Mouse (Mus musculus) left cerebral cortex, adult 2 months (tissue): ENCODE measurements around the gene Gm10100. TPM values are rescaled to one million over a fixed set of nuclear protein-coding genes. Genes with fewer than 3 reads are reported as not detected.
"Not testable (repeated sequence)": the region's sequence is repeated elsewhere in the genome, so short reads cannot be mapped to it uniquely, and the experiment has no call there.

Experiments used
- DNase-seq, 2 experiments: peaks; one replicate each; pipeline ENCODE4 v3.0.0; 2021 to 2022; ENCODE audit warnings: low spot score in 2 of 2, mixed read lengths in 1 of 2; ENCODE audit errors: extremely low spot score in 1 of 2
- H3K27ac ChIP-seq: fragments of 200-600 bp; 2 replicates; pipeline ENCODE4 v1.8.1; 2022
- H3K4me3 ChIP-seq: fragments of 200-600 bp; 2 replicates; pipeline ENCODE4 v1.8.1; 2022
- CTCF ChIP-seq: fragments of 200-600 bp; IDR thresholded peaks from 2 replicates; pipeline ENCODE4 v1.8.1; 2022; ENCODE audit warnings: antibody characterized with exemption, mild to moderate bottlenecking, moderate library complexity
- intact Hi-C: fragments of 180-260 bp; cut with DNase I; formaldehyde crosslinking; loops from one replicate; pipeline ENCODE4 v1.15.1; 2025
- total RNA-seq, 2 experiments: library from RNA; stranded (reverse); gene quantifications; 2 replicates each; pipeline ENCODE4 v1.2.3; 2021

Gm10100 gene
- total RNA-seq, 2 experiments from 2014 or later = not detected

GRCm38 (mm10) chr10:77715507-77715906 lies 10.8 kb upstream of the Gm10100 start, which contains the start of gene Gm10142:
Gene Gm10142, plus strand, starts transcription at chr10:77715807.
- TF ChIP-seq CTCF = no peak
- Histone ChIP-seq H3K4me3 (no peak within 1 kb of the TSS), H3K27ac (no peak within 1 kb of the TSS)
- intact Hi-C loops = no loop called here
- DNase-seq = no peak

GRCm38 (mm10) chr10:77720299-77720698 lies 6.0 kb upstream of the Gm10100 start, which contains the start of gene Krtap12-1:
Gene Krtap12-1, plus strand, starts transcription at chr10:77720599.
- H3K27ac ChIP-seq, H3K4me3 ChIP-seq, DNase-seq: not testable (repeated sequence)
- intact Hi-C loops = loop anchor here (5.0 kb wide), 1 partner anchor 157 kb away; no protein-coding TSS in a partner anchor

- no peak for DNase-seq
- no peak; the same call in 1 of the 2 replicates for TF ChIP-seq CTCF
- intact Hi-C loops = loop anchor here (5.0 kb wide), 1 partner anchor 152 kb away; no protein-coding TSS in a partner anchor
- Histone ChIP-seq H3K27ac (no peak overlapping the region), H3K4me3 (no peak overlapping the region)
Measured at GRCm38 (mm10) chr10:77724855-77725254, 1.4 kb upstream of the Gm10100 start.

- no peak overlapping the region for H3K27ac ChIP-seq
- DNase-seq = no peak
Measured at GRCm38 (mm10) chr10:77728280-77728679, 2.0 kb downstream of the Gm10100 start.

GRCm38 (mm10) chr10:77729241-77729640 lies 3.0 kb downstream of the Gm10100 start:
- peak; percentile 30 for TF ChIP-seq CTCF
- Histone ChIP-seq H3K4me3 (no peak overlapping the region), H3K27ac (no peak overlapping the region)
- DNase-seq = no peak
- intact Hi-C loops = no loop called here

More at GRCm38 (mm10) chr10:77728280-77728679, 2.0 kb downstream of the Gm10100 start:
- intact Hi-C loops = no loop called here
- H3K4me3 ChIP-seq = no peak overlapping the region
- TF ChIP-seq CTCF = peak; percentile 27

GRCm38 (mm10) chr10:77735928-77736327 lies 9.6 kb downstream of the Gm10100 start:
- no peak for TF ChIP-seq CTCF
- intact Hi-C loops = no loop called here
- DNase-seq = no peak
- H3K4me3 ChIP-seq = no peak overlapping the region
- H3K27ac ChIP-seq = no peak overlapping the region

GRCm38 (mm10) chr10:77738929-77739328 lies 12.6 kb downstream of the Gm10100 start:
- no peak overlapping the region for H3K4me3 ChIP-seq
- no peak for TF ChIP-seq CTCF
- intact Hi-C loops = no loop called here
- no peak for DNase-seq
- H3K27ac ChIP-seq = no peak overlapping the region

GRCm38 (mm10) chr10:77741924-77742688 lies 15.8 kb downstream of the Gm10100 start, which contains the start of gene Gm18596:
Gene Gm18596, minus strand, starts transcription at chr10:77742638.
- DNase-seq, H3K27ac ChIP-seq, intact Hi-C loops, H3K4me3 ChIP-seq: not testable (repeated sequence)

- DNase-seq, H3K27ac ChIP-seq, H3K4me3 ChIP-seq, intact Hi-C loops: not testable (repeated sequence)
Measured at GRCm38 (mm10) chr10:77750686-77751085, 24.4 kb downstream of the Gm10100 start.

- intact Hi-C loops, H3K4me3 ChIP-seq, H3K27ac ChIP-seq, DNase-seq: not testable (repeated sequence)
Measured at GRCm38 (mm10) chr10:77751254-77751653, 25.0 kb downstream of the Gm10100 start, which contains the start of gene Gm9736. Gene Gm9736, minus strand, starts transcription at chr10:77751354.

GRCm38 (mm10) chr10:77752312-77752711 lies 26.0 kb downstream of the Gm10100 start:
- DNase-seq, H3K4me3 ChIP-seq, intact Hi-C loops, H3K27ac ChIP-seq: not testable (repeated sequence)

- no peak; the same call in 1 of the 2 replicates for TF ChIP-seq CTCF
- no peak overlapping the region for H3K4me3 ChIP-seq
- DNase-seq = no peak
- intact Hi-C loops = no loop called here
- H3K27ac ChIP-seq = no peak overlapping the region
Measured at GRCm38 (mm10) chr10:77753448-77753847, 27.2 kb downstream of the Gm10100 start.

- DNase-seq, H3K4me3 ChIP-seq, H3K27ac ChIP-seq, intact Hi-C loops: not testable (repeated sequence)
Measured at GRCm38 (mm10) chr10:77759582-77759981, 33.3 kb downstream of the Gm10100 start, which contains the start of gene Gm3233. Gene Gm3233, minus strand, starts transcription at chr10:77759682.
